Mouse (Mus musculus): ENCODE data around the gene Ccdc157. TPM values are rescaled to one million over a fixed set of nuclear protein-coding genes. Genes with fewer than 3 reads are reported as not detected.
A peak's percentile ranks its signal among the peaks of the same experiment; 100 is the strongest.

Ccdc157 gene
- 15.6 and 15.8 TPM in 2 replicates for polyA plus RNA-seq (2012; rRNA removed)

- H3K4me3 ChIP-seq (replicated peaks; ENCODE audit: insufficient read depth, low read depth, low read length): peak within 1 kb of the TSS; percentile 71
- H3K27ac ChIP-seq (ENCODE audit: insufficient read depth, low read length): peak within 1 kb of the TSS; percentile 84
- 1% methylated on average over 54 of the region's 54 CpGs for WGBS
- peaks cover 7% of the 10 kb centered on the region; the same call in 1 of the 2 replicates for H3K4me1 ChIP-seq (ENCODE audit: control insufficient read depth, insufficient read depth, low read length)
- peak; percentile 92 to 94 for DNase-seq
- no peak for TF ChIP-seq CTCF (IDR thresholded peaks at IDR 0.05; ENCODE audit: borderline replicate concordance, insufficient read depth, low read depth, low read length)
- TF ChIP-seq POLR2A (IDR thresholded peaks at IDR 0.05; ENCODE audit: borderline replicate concordance, insufficient read depth, low read length): peak; percentile 84; the same call in 1 of the 2 replicates
- no peaks in the 10 kb centered on the region for H3K27me3 ChIP-seq (ENCODE audit: control insufficient read depth, insufficient read depth, low read length)
These were observed at the start of gene Ccdc157, which contains the start of gene Sf3a1 for GRCm38 (mm10) chr11:4159808-4160708. Gene Ccdc157, minus strand, starts transcription at chr11:4160293. Gene Sf3a1, plus strand, starts transcription at chr11:4160350.

- WGBS: 72% methylated on average over 5 of the region's 5 CpGs
- no peaks in the 10 kb centered on the region for H3K4me1 ChIP-seq (ENCODE audit: control insufficient read depth, insufficient read depth, low read length)
- no peak overlapping the region for H3K27ac ChIP-seq (ENCODE audit: insufficient read depth, low read length)
- H3K27me3 ChIP-seq (ENCODE audit: control insufficient read depth, insufficient read depth, low read length): no peaks in the 10 kb centered on the region
- no peak for DNase-seq
- TF ChIP-seq CTCF (IDR thresholded peaks at IDR 0.05; ENCODE audit: borderline replicate concordance, insufficient read depth, low read depth, low read length) (peak; percentile 11; the same call in 1 of the 2 replicates), POLR2A (IDR thresholded peaks at IDR 0.05; ENCODE audit: borderline replicate concordance, insufficient read depth, low read length) (no peak)
- no peak overlapping the region for H3K4me3 ChIP-seq (replicated peaks; ENCODE audit: insufficient read depth, low read depth, low read length)
These were observed 49.5 kb upstream of the Ccdc157 start for GRCm38 (mm10) chr11:4209556-4209955.

- WGBS: 91% methylated on average over 9 of the region's 9 CpGs
- H3K27ac ChIP-seq (ENCODE audit: insufficient read depth, low read length): no peak overlapping the region
- no peak overlapping the region for H3K4me3 ChIP-seq (replicated peaks; ENCODE audit: insufficient read depth, low read depth, low read length)
- DNase-seq: no peak
- no peaks in the 10 kb centered on the region for H3K27me3 ChIP-seq (ENCODE audit: control insufficient read depth, insufficient read depth, low read length)
- peaks cover 4% of the 10 kb centered on the region; the same call in 1 of the 2 replicates for H3K4me1 ChIP-seq (ENCODE audit: control insufficient read depth, insufficient read depth, low read length)
- TF ChIP-seq CTCF (IDR thresholded peaks at IDR 0.05; ENCODE audit: borderline replicate concordance, insufficient read depth, low read depth, low read length) (no peak), POLR2A (IDR thresholded peaks at IDR 0.05; ENCODE audit: borderline replicate concordance, insufficient read depth, low read length) (no peak)
These were observed 47.6 kb upstream of the Ccdc157 start for GRCm38 (mm10) chr11:4207655-4208054.

GRCm38 (mm10) chr11:4206563-4206962 lies 46.5 kb upstream of the Ccdc157 start:
- TF ChIP-seq CTCF (IDR thresholded peaks at IDR 0.05; ENCODE audit: borderline replicate concordance, insufficient read depth, low read depth, low read length) (no peak), POLR2A (IDR thresholded peaks at IDR 0.05; ENCODE audit: borderline replicate concordance, insufficient read depth, low read length) (no peak)
- Histone ChIP-seq H3K27me3 (ENCODE audit: control insufficient read depth, insufficient read depth, low read length) (no peaks in the 10 kb centered on the region), H3K27ac (ENCODE audit: insufficient read depth, low read length) (no peak overlapping the region), H3K4me1 (ENCODE audit: control insufficient read depth, insufficient read depth, low read length) (peaks cover 4% of the 10 kb centered on the region; the same call in 1 of the 2 replicates), H3K4me3 (replicated peaks; ENCODE audit: insufficient read depth, low read depth, low read length) (no peak overlapping the region)
- 82% methylated on average over 6 of the region's 6 CpGs for WGBS
- no peak for DNase-seq

GRCm38 (mm10) chr11:4205951-4206350 lies 45.9 kb upstream of the Ccdc157 start:
- Histone ChIP-seq H3K4me1 (ENCODE audit: control insufficient read depth, insufficient read depth, low read length) (peaks cover 4% of the 10 kb centered on the region; the same call in 1 of the 2 replicates), H3K27me3 (ENCODE audit: control insufficient read depth, insufficient read depth, low read length) (no peaks in the 10 kb centered on the region), H3K27ac (ENCODE audit: insufficient read depth, low read length) (no peak overlapping the region), H3K4me3 (replicated peaks; ENCODE audit: insufficient read depth, low read depth, low read length) (no peak overlapping the region)
- 86% methylated on average over 7 of the region's 7 CpGs for WGBS
- no peak for DNase-seq
- TF ChIP-seq POLR2A (IDR thresholded peaks at IDR 0.05; ENCODE audit: borderline replicate concordance, insufficient read depth, low read length): no peak

- 87% methylated on average over 5 of the region's 5 CpGs for WGBS
- H3K4me1 ChIP-seq (ENCODE audit: control insufficient read depth, insufficient read depth, low read length): peaks cover 4% of the 10 kb centered on the region; the same call in 1 of the 2 replicates
- no peak for DNase-seq
- TF ChIP-seq CTCF (IDR thresholded peaks at IDR 0.05; ENCODE audit: borderline replicate concordance, insufficient read depth, low read depth, low read length): no peak
- TF ChIP-seq POLR2A (IDR thresholded peaks at IDR 0.05; ENCODE audit: borderline replicate concordance, insufficient read depth, low read length): no peak
- H3K27me3 ChIP-seq (ENCODE audit: control insufficient read depth, insufficient read depth, low read length): no peaks in the 10 kb centered on the region
- no peak overlapping the region for H3K27ac ChIP-seq (ENCODE audit: insufficient read depth, low read length)
- H3K4me3 ChIP-seq (replicated peaks; ENCODE audit: insufficient read depth, low read depth, low read length): no peak overlapping the region
These were observed 45.1 kb upstream of the Ccdc157 start for GRCm38 (mm10) chr11:4205097-4205655.

GRCm38 (mm10) chr11:4203705-4204074 lies 43.6 kb upstream of the Ccdc157 start:
- no peak for TF ChIP-seq POLR2A (IDR thresholded peaks at IDR 0.05; ENCODE audit: borderline replicate concordance, insufficient read depth, low read length)
- TF ChIP-seq CTCF (IDR thresholded peaks at IDR 0.05; ENCODE audit: borderline replicate concordance, insufficient read depth, low read depth, low read length): no peak
- H3K27me3 ChIP-seq (ENCODE audit: control insufficient read depth, insufficient read depth, low read length): no peaks in the 10 kb centered on the region
- peaks cover 4% of the 10 kb centered on the region; the same call in 1 of the 2 replicates for H3K4me1 ChIP-seq (ENCODE audit: control insufficient read depth, insufficient read depth, low read length)
- no peak for DNase-seq
- H3K4me3 ChIP-seq (replicated peaks; ENCODE audit: insufficient read depth, low read depth, low read length): no peak overlapping the region
- peak overlapping the region; percentile 43; the same call in 1 of the 2 replicates for H3K27ac ChIP-seq (ENCODE audit: insufficient read depth, low read length)
- 13% methylated on average over 2 of the region's 2 CpGs for WGBS

Measured in cerebellum, adult 2 months (tissue).